Mouse (Mus musculus) ES-Bruce4 (cell line): ENCODE measurements around the gene Glyat. TPM values are rescaled to one million over a fixed set of nuclear protein-coding genes. Genes with fewer than 3 reads are reported as not detected.

Source experiments
- H3K27ac ChIP-seq: 2 replicates; pipeline ENCODE4 v1.5.1; 2012; ENCODE audit warnings: low read length, inconsistent platforms; ENCODE audit not compliant: insufficient read depth
- H3K27me3 ChIP-seq: 2 replicates; pipeline ENCODE4 v1.6.1; 2012; ENCODE audit warnings: mild to moderate bottlenecking, low read length, inconsistent platforms; ENCODE audit not compliant: control insufficient read depth, poor library complexity, insufficient read depth, severe bottlenecking
- H3K36me3 ChIP-seq: 2 replicates; pipeline ENCODE4 v1.6.1; 2012; ENCODE audit warnings: inconsistent platforms, mild to moderate bottlenecking, low read length, moderate library complexity; ENCODE audit not compliant: control insufficient read depth, poor library complexity, insufficient read depth, severe bottlenecking
- H3K4me1 ChIP-seq: one replicate; pipeline ENCODE4 v1.8.1; 2011; ENCODE audit warnings: low read length; ENCODE audit not compliant: control insufficient read depth, insufficient read depth
- H3K4me3 ChIP-seq: 2 replicates; pipeline ENCODE4 v1.5.1; 2011; ENCODE audit warnings: low read depth, mild to moderate bottlenecking, low read length
- H3K9ac ChIP-seq: 2 replicates; pipeline ENCODE4 v1.6.1; 2012; ENCODE audit warnings: low read depth, mild to moderate bottlenecking, inconsistent platforms; ENCODE audit not compliant: poor library complexity, severe bottlenecking
- H3K9me3 ChIP-seq: replicated peaks from 2 replicates; pipeline ENCODE4 v1.6.1; 2012; ENCODE audit warnings: mild to moderate bottlenecking, low read length, inconsistent platforms; ENCODE audit not compliant: control insufficient read depth, poor library complexity, insufficient read depth, severe bottlenecking
- CTCF ChIP-seq: IDR thresholded peaks from one replicate; pipeline ENCODE4 v1.8.1; 2011; ENCODE audit warnings: low read depth, low read length
- EP300 ChIP-seq: IDR thresholded peaks from 2 replicates; pipeline ENCODE4 v1.6.1; 2011; ENCODE audit warnings: low read depth, low read length; ENCODE audit not compliant: insufficient read depth
- POLR2A ChIP-seq: IDR thresholded peaks from one replicate; pipeline ENCODE4 v1.8.1; 2011; ENCODE audit warnings: low read length; ENCODE audit not compliant: insufficient read depth
- polyA plus RNA-seq: library from polyadenylated mRNA; stranded (reverse); fragments of >200 nt; gene quantifications from 2 replicates; pipeline ENCODE4 v1.2.4, GENCODE M21; 2011; ENCODE audit warnings: low read depth; ENCODE audit not compliant: missing spikeins, insufficient read depth, insufficient read length

Glyat gene
- polyA plus RNA-seq, 1 experiment: not detected

- H3K27me3 ChIP-seq: no peaks in the 10 kb centered on the region
- H3K9me3 ChIP-seq: no peaks in the 10 kb centered on the region
- H3K9ac ChIP-seq: no peak within 1 kb of the TSS
- H3K27ac ChIP-seq: no peak within 1 kb of the TSS
- TF ChIP-seq POLR2A: no peak
- no peak for TF ChIP-seq EP300
- TF ChIP-seq CTCF: no peak
- H3K4me1 ChIP-seq: no peaks in the 10 kb centered on the region
- no peaks in the 10 kb centered on the region for H3K36me3 ChIP-seq
- no peak within 1 kb of the TSS for H3K4me3 ChIP-seq
These were observed 37.0 kb downstream of the Glyat start, which contains the start of gene Olfr1442 for GRCm38 (mm10) chr19:12670139-12670538. TSS of gene Olfr1442 (plus strand) at chr19:12670439.

DNA sequence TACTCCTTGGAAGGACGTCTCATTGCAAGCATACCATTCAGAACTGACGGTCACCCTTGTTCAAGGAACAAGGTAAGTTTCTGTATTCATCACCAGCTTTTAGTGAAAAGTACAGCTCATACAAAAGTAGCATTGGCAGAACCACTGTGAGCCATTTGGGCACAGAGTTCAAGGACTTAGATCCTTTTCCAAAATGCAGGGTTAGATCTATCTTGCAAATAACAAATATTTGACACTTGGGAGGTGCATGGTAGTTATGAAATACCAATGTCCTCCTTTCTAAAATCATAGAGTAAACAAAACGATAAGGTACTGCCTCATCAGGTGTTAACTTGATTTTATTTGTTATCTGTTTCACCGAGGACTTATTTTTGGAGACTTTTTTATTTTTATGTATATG, 37.9 kb downstream of the Glyat start:
- Histone ChIP-seq H3K27ac (no peak overlapping the region), H3K4me1 (no peaks in the 10 kb centered on the region), H3K9me3 (no peaks in the 10 kb centered on the region), H3K36me3 (no peaks in the 10 kb centered on the region), H3K9ac (no peak overlapping the region), H3K27me3 (no peaks in the 10 kb centered on the region), H3K4me3 (no peak overlapping the region)
- TF ChIP-seq POLR2A (no peak), CTCF (no peak), EP300 (no peak)

DNA sequence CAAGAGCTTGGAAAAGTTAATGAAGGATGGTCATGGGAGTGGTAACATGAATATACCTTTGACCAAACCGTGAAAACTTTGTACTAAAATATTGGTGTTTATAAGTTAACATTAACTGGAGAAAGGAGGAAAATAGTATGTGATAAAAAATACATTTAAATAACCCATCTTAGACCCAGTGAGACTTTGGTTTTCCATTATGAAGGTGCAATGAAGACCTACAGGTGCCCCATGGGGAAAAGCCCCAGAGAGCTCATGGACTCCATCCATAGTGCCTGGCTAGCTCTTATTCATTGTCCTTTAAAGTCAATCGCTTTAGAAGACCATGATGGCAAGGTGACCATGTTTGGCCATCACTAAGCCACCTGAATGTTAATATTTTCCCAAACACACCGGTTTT, 44.7 kb downstream of the Glyat start, which contains the start of gene Olfr1443:
Olfr1443 (plus strand) TSS at position 301 of the 400 bp plus-strand sequence.
- no peak within 1 kb of the TSS for H3K27ac ChIP-seq
- H3K4me1 ChIP-seq: no peaks in the 10 kb centered on the region
- TF ChIP-seq POLR2A (no peak), CTCF (no peak), EP300 (no peak)
- H3K27me3 ChIP-seq: no peaks in the 10 kb centered on the region
- no peaks in the 10 kb centered on the region for H3K36me3 ChIP-seq
- no peak within 1 kb of the TSS for H3K9ac ChIP-seq
- H3K9me3 ChIP-seq: no peaks in the 10 kb centered on the region
- H3K4me3 ChIP-seq: no peak within 1 kb of the TSS

DNA sequence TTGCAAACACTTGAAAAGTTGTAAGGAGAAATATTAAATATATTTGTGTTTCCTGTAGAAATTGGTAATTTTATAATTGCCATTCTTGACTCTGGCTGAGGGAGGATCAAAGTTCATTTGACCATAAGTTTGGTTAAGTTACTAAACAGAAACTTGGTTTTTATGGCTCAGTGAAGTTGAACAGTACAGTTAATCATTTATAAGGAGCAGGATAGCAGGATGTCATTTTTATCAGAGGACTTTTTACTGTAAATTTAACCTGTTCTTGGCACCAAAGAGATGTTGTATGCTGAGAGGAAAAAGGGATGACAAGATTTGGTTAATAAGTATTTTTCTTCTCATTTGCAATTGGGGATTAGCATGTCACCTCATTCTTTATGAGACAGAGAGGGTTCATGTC, 51.5 kb downstream of the Glyat start:
- TF ChIP-seq POLR2A (no peak), EP300 (no peak), CTCF (no peak)
- Histone ChIP-seq H3K4me1 (no peaks in the 10 kb centered on the region), H3K9me3 (no peaks in the 10 kb centered on the region)

GRCm38 (mm10) chr19:12685231-12685630, 52.1 kb downstream of the Glyat start:
- H3K27me3 ChIP-seq: no peaks in the 10 kb centered on the region
- H3K27ac ChIP-seq: no peak overlapping the region
- TF ChIP-seq POLR2A (no peak), EP300 (no peak), CTCF (no peak)
- no peaks in the 10 kb centered on the region for H3K36me3 ChIP-seq
- H3K4me3 ChIP-seq: no peak overlapping the region
- H3K9me3 ChIP-seq: no peaks in the 10 kb centered on the region
- no peak overlapping the region for H3K9ac ChIP-seq
- H3K4me1 ChIP-seq: no peaks in the 10 kb centered on the region

More for the DNA sequence above, 51.5 kb downstream of the Glyat start:
- Histone ChIP-seq H3K36me3 (no peaks in the 10 kb centered on the region), H3K27ac (no peak overlapping the region), H3K27me3 (no peaks in the 10 kb centered on the region), H3K4me3 (no peak overlapping the region), H3K9ac (no peak overlapping the region)

- H3K27me3 ChIP-seq: no peaks in the 10 kb centered on the region
- no peaks in the 10 kb centered on the region for H3K4me1 ChIP-seq
- H3K36me3 ChIP-seq: no peaks in the 10 kb centered on the region
- TF ChIP-seq EP300: no peak
- TF ChIP-seq POLR2A: no peak
- TF ChIP-seq CTCF: no peak
- no peaks in the 10 kb centered on the region for H3K9me3 ChIP-seq
- H3K27ac ChIP-seq: no peak within 1 kb of the TSS
- no peak within 1 kb of the TSS for H3K4me3 ChIP-seq
- no peak within 1 kb of the TSS for H3K9ac ChIP-seq
These were observed 62.5 kb downstream of the Glyat start, which contains the start of gene Keg1 for GRCm38 (mm10) chr19:12695590-12695989. TSS of gene Keg1 (plus strand) at chr19:12695786.
